Mouse (Mus musculus) lung, postnatal 0 days (tissue): ENCODE measurements around the gene Tcf7l2.

Source experiments
- CTCF ChIP-seq: IDR thresholded peaks from 2 replicates; pipeline ENCODE4 v1.5.1; 2016; ENCODE audit warnings: antibody characterized with exemption, mild to moderate bottlenecking
- EP300 ChIP-seq: IDR thresholded peaks from 2 replicates; pipeline ENCODE4 v1.6.1; 2016; ENCODE audit warnings: antibody characterized with exemption, mild to moderate bottlenecking, control low read depth

DNA sequence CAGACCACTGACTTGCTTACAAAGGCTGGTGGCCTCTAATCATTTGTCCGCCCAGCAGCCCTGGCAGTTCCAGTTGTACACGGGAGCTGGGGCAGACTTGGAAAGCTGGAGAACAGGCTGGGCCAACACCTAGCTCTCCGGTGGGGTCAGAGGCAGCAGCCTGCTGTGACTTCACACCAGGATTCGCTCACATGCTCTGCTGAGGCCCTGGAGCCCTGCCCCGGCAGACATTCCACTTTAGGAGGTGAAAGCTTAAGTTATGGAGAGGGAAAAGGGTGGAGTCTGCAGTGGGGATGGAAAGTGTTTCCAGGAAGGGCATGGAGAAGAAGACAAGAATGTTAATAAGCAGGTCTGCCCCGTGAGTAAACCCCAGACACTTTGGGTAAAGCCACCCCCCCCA, 19.2 kb upstream of the Tcf7l2 start:
- no peak for TF ChIP-seq CTCF
- no peak for TF ChIP-seq EP300
